Mouse (Mus musculus): ENCODE data around the gene Ddx47. TPM values are rescaled to one million over a fixed set of nuclear protein-coding genes. Genes with fewer than 3 reads are reported as not detected.
A peak's percentile ranks its signal among the peaks of the same experiment; 100 is the strongest.

The Ddx47 gene
- polyA plus RNA-seq, 1 experiment from 2014 or later, result 117 TPM

- no peak overlapping the region for H3K4me2 ChIP-seq (replicated peaks; ENCODE audit: low read depth, low read length)
- no peaks in the 10 kb centered on the region for H3K9me3 ChIP-seq (ENCODE audit: control insufficient read depth, low read length)
- H3K27me3 ChIP-seq (ENCODE audit: control insufficient read depth, insufficient read depth, low read length), result no peaks in the 10 kb centered on the region
- H3K36me3 ChIP-seq (ENCODE audit: control insufficient read depth, insufficient read depth, low read length), result no peaks in the 10 kb centered on the region
- H3K9ac ChIP-seq (ENCODE audit: low read depth, low read length), result no peak overlapping the region
- no peak for ATAC-seq (ENCODE audit: low FRiP score, low TSS enrichment)
- no peak overlapping the region for H3K27ac ChIP-seq (ENCODE audit: low read depth, low read length)
- 64% methylated on average over 8 of the region's 8 CpGs for WGBS
- H3K4me1 ChIP-seq (ENCODE audit: control insufficient read depth, insufficient read depth, low read length), result no peaks in the 10 kb centered on the region
- no peak overlapping the region for H3K4me3 ChIP-seq (ENCODE audit: low read length)
Observed at GRCm38 (mm10) chr6:134998076-134998475, 13.3 kb upstream of the Ddx47 start.

GRCm38 (mm10) chr6:134998781-134999180, 12.6 kb upstream of the Ddx47 start:
- Histone ChIP-seq H3K4me1 (ENCODE audit: control insufficient read depth, insufficient read depth, low read length) (no peaks in the 10 kb centered on the region), H3K9me3 (ENCODE audit: control insufficient read depth, low read length) (no peaks in the 10 kb centered on the region), H3K4me3 (ENCODE audit: low read length) (no peak overlapping the region), H3K27ac (ENCODE audit: low read depth, low read length) (no peak overlapping the region), H3K9ac (ENCODE audit: low read depth, low read length) (no peak overlapping the region), H3K27me3 (ENCODE audit: control insufficient read depth, insufficient read depth, low read length) (no peaks in the 10 kb centered on the region), H3K36me3 (ENCODE audit: control insufficient read depth, insufficient read depth, low read length) (no peaks in the 10 kb centered on the region), H3K4me2 (replicated peaks; ENCODE audit: low read depth, low read length) (no peak overlapping the region)
- WGBS, result 53% methylated on average over 3 of the region's 3 CpGs
- no peak for ATAC-seq (ENCODE audit: low FRiP score, low TSS enrichment)

GRCm38 (mm10) chr6:135000272-135000671, 11.1 kb upstream of the Ddx47 start:
- Histone ChIP-seq H3K27me3 (ENCODE audit: control insufficient read depth, insufficient read depth, low read length) (no peaks in the 10 kb centered on the region), H3K4me3 (ENCODE audit: low read length) (no peak overlapping the region), H3K9ac (ENCODE audit: low read depth, low read length) (no peak overlapping the region), H3K27ac (ENCODE audit: low read depth, low read length) (no peak overlapping the region), H3K36me3 (ENCODE audit: control insufficient read depth, insufficient read depth, low read length) (no peaks in the 10 kb centered on the region), H3K4me1 (ENCODE audit: control insufficient read depth, insufficient read depth, low read length) (no peaks in the 10 kb centered on the region), H3K9me3 (ENCODE audit: control insufficient read depth, low read length) (no peaks in the 10 kb centered on the region), H3K4me2 (replicated peaks; ENCODE audit: low read depth, low read length) (no peak overlapping the region)
- WGBS, result 52% methylated on average over 4 of the region's 4 CpGs
- no peak for ATAC-seq (ENCODE audit: low FRiP score, low TSS enrichment)

- H3K4me3 ChIP-seq (ENCODE audit: low read length), result no peak overlapping the region
- no peaks in the 10 kb centered on the region for H3K27me3 ChIP-seq (ENCODE audit: control insufficient read depth, insufficient read depth, low read length)
- ATAC-seq (ENCODE audit: low FRiP score, low TSS enrichment), result no peak
- no peak overlapping the region for H3K9ac ChIP-seq (ENCODE audit: low read depth, low read length)
- no peak overlapping the region for H3K27ac ChIP-seq (ENCODE audit: low read depth, low read length)
- H3K4me1 ChIP-seq (ENCODE audit: control insufficient read depth, insufficient read depth, low read length), result no peaks in the 10 kb centered on the region
- H3K4me2 ChIP-seq (replicated peaks; ENCODE audit: low read depth, low read length), result no peak overlapping the region
- no peaks in the 10 kb centered on the region for H3K9me3 ChIP-seq (ENCODE audit: control insufficient read depth, low read length)
- WGBS, result 86% methylated on average over 4 of the region's 4 CpGs
- no peaks in the 10 kb centered on the region for H3K36me3 ChIP-seq (ENCODE audit: control insufficient read depth, insufficient read depth, low read length)
Observed at GRCm38 (mm10) chr6:135001991-135002390, 9.4 kb upstream of the Ddx47 start.

- Histone ChIP-seq H3K27ac (ENCODE audit: low read depth, low read length) (no peak overlapping the region), H3K9ac (ENCODE audit: low read depth, low read length) (no peak overlapping the region)
- ATAC-seq (ENCODE audit: low FRiP score, low TSS enrichment), result no peak
Observed at GRCm38 (mm10) chr6:135006372-135006771, 5.0 kb upstream of the Ddx47 start.

GRCm38 (mm10) chr6:135011734-135012116, 313 bp downstream of the Ddx47 start:
- no peaks in the 10 kb centered on the region for H3K9me3 ChIP-seq (ENCODE audit: control insufficient read depth, low read length)
- peaks cover 34% of the 10 kb centered on the region for H3K36me3 ChIP-seq (ENCODE audit: control insufficient read depth, insufficient read depth, low read length)
- peaks cover 7% of the 10 kb centered on the region; the same call in 1 of the 2 replicates for H3K4me1 ChIP-seq (ENCODE audit: control insufficient read depth, insufficient read depth, low read length)
- WGBS, result 3% methylated on average over 14 of the region's 14 CpGs
- H3K27ac ChIP-seq (ENCODE audit: low read depth, low read length), result no peak overlapping the region
- H3K4me2 ChIP-seq (replicated peaks; ENCODE audit: low read depth, low read length), result peak overlapping the region; percentile 88
- H3K27me3 ChIP-seq (ENCODE audit: control insufficient read depth, insufficient read depth, low read length), result no peaks in the 10 kb centered on the region
- ATAC-seq (ENCODE audit: low FRiP score, low TSS enrichment), result peak; percentile 63; the same call in 1 of the 2 replicates
- peak overlapping the region; percentile 81 for H3K4me3 ChIP-seq (ENCODE audit: low read length)
- peak overlapping the region; percentile 77 for H3K9ac ChIP-seq (ENCODE audit: low read depth, low read length)

More at GRCm38 (mm10) chr6:135006372-135006771, 5.0 kb upstream of the Ddx47 start:
- no peak overlapping the region for H3K4me2 ChIP-seq (replicated peaks; ENCODE audit: low read depth, low read length)
- 86% methylated on average over 4 of the region's 4 CpGs for WGBS
- no peaks in the 10 kb centered on the region for H3K4me1 ChIP-seq (ENCODE audit: control insufficient read depth, insufficient read depth, low read length)
- H3K9me3 ChIP-seq (ENCODE audit: control insufficient read depth, low read length), result no peaks in the 10 kb centered on the region
- no peaks in the 10 kb centered on the region for H3K27me3 ChIP-seq (ENCODE audit: control insufficient read depth, insufficient read depth, low read length)
- no peak overlapping the region for H3K4me3 ChIP-seq (ENCODE audit: low read length)
- H3K36me3 ChIP-seq (ENCODE audit: control insufficient read depth, insufficient read depth, low read length), result no peaks in the 10 kb centered on the region

- Histone ChIP-seq H3K27me3 (ENCODE audit: control insufficient read depth, insufficient read depth, low read length) (no peaks in the 10 kb centered on the region), H3K4me1 (ENCODE audit: control insufficient read depth, insufficient read depth, low read length) (peaks cover 4% of the 10 kb centered on the region; the same call in 1 of the 2 replicates), H3K4me2 (replicated peaks; ENCODE audit: low read depth, low read length) (no peak overlapping the region), H3K27ac (ENCODE audit: low read depth, low read length) (no peak overlapping the region), H3K4me3 (ENCODE audit: low read length) (no peak overlapping the region), H3K36me3 (ENCODE audit: control insufficient read depth, insufficient read depth, low read length) (peaks cover 87% of the 10 kb centered on the region), H3K9ac (ENCODE audit: low read depth, low read length) (no peak overlapping the region), H3K9me3 (ENCODE audit: control insufficient read depth, low read length) (no peaks in the 10 kb centered on the region)
- ATAC-seq (ENCODE audit: low FRiP score, low TSS enrichment), result no peak
- WGBS, result 91% methylated on average over 11 of the region's 11 CpGs
Observed at GRCm38 (mm10) chr6:135017211-135017610, 5.8 kb downstream of the Ddx47 start.

GRCm38 (mm10) chr6:135019564-135019963, 8.2 kb downstream of the Ddx47 start:
- H3K4me1 ChIP-seq (ENCODE audit: control insufficient read depth, insufficient read depth, low read length), result no peaks in the 10 kb centered on the region
- no peak overlapping the region for H3K4me2 ChIP-seq (replicated peaks; ENCODE audit: low read depth, low read length)
- no peak overlapping the region for H3K9ac ChIP-seq (ENCODE audit: low read depth, low read length)
- no peak overlapping the region for H3K27ac ChIP-seq (ENCODE audit: low read depth, low read length)
- peaks cover 98% of the 10 kb centered on the region for H3K36me3 ChIP-seq (ENCODE audit: control insufficient read depth, insufficient read depth, low read length)
- no peak for ATAC-seq (ENCODE audit: low FRiP score, low TSS enrichment)
- no peak overlapping the region for H3K4me3 ChIP-seq (ENCODE audit: low read length)
- H3K27me3 ChIP-seq (ENCODE audit: control insufficient read depth, insufficient read depth, low read length), result no peaks in the 10 kb centered on the region
- H3K9me3 ChIP-seq (ENCODE audit: control insufficient read depth, low read length), result no peaks in the 10 kb centered on the region
- 95% methylated on average over 10 of the region's 10 CpGs for WGBS

GRCm38 (mm10) chr6:135021633-135022032, 10.2 kb downstream of the Ddx47 start:
- H3K4me3 ChIP-seq (ENCODE audit: low read length), result no peak overlapping the region
- no peak overlapping the region for H3K4me2 ChIP-seq (replicated peaks; ENCODE audit: low read depth, low read length)
- H3K4me1 ChIP-seq (ENCODE audit: control insufficient read depth, insufficient read depth, low read length), result no peaks in the 10 kb centered on the region
- H3K27me3 ChIP-seq (ENCODE audit: control insufficient read depth, insufficient read depth, low read length), result no peaks in the 10 kb centered on the region
- H3K27ac ChIP-seq (ENCODE audit: low read depth, low read length), result no peak overlapping the region
- no peak overlapping the region for H3K9ac ChIP-seq (ENCODE audit: low read depth, low read length)
- ATAC-seq (ENCODE audit: low FRiP score, low TSS enrichment), result no peak
- H3K36me3 ChIP-seq (ENCODE audit: control insufficient read depth, insufficient read depth, low read length), result peaks cover 80% of the 10 kb centered on the region
- WGBS, result 84% methylated on average over 3 of the region's 3 CpGs
- H3K9me3 ChIP-seq (ENCODE audit: control insufficient read depth, low read length), result no peaks in the 10 kb centered on the region

Measured in kidney, embryonic 14.5 days (tissue).